Mouse (Mus musculus): Measurements from ENCODE around the gene Ddrgk1.

The Ddrgk1 gene

GRCm38 (mm10) chr2:130664102-130664701 is at the start of gene Ddrgk1:
Ddrgk1 (minus strand) TSS chr2:130664659.
- peak; percentile 93 for DNase-seq (ENCODE audit: low read depth, low spot score)

- DNase-seq (ENCODE audit: low read depth, low spot score) = no peak
These were observed 42.6 kb upstream of the Ddrgk1 start for GRCm38 (mm10) chr2:130707057-130707456.

- no peak for DNase-seq (ENCODE audit: low read depth, low spot score)
These were observed 42.1 kb upstream of the Ddrgk1 start for GRCm38 (mm10) chr2:130706602-130707001.

GRCm38 (mm10) chr2:130705178-130705577 is 40.7 kb upstream of the Ddrgk1 start:
- DNase-seq (ENCODE audit: low read depth, low spot score) = no peak

- no peak for DNase-seq (ENCODE audit: low read depth, low spot score)
These were observed 39.9 kb upstream of the Ddrgk1 start for GRCm38 (mm10) chr2:130704040-130705001.

- no peak for DNase-seq (ENCODE audit: low read depth, low spot score)
These were observed 33.4 kb upstream of the Ddrgk1 start for GRCm38 (mm10) chr2:130697821-130698266.

- peak; percentile 4 for DNase-seq (ENCODE audit: low read depth, low spot score)
These were observed 32.8 kb upstream of the Ddrgk1 start, which contains the start of gene Slc4a11 for GRCm38 (mm10) chr2:130697153-130697810. Slc4a11 (minus strand) TSS chr2:130697519.

- no peak for DNase-seq (ENCODE audit: low read depth, low spot score)
These were observed 32.3 kb upstream of the Ddrgk1 start for GRCm38 (mm10) chr2:130696700-130697152.

- DNase-seq (ENCODE audit: low read depth, low spot score) = no peak
These were observed 29.1 kb upstream of the Ddrgk1 start for GRCm38 (mm10) chr2:130693563-130693962.

GRCm38 (mm10) chr2:130689011-130689410 is 24.6 kb upstream of the Ddrgk1 start:
- DNase-seq (ENCODE audit: low read depth, low spot score) = no peak

- DNase-seq (ENCODE audit: low read depth, low spot score) = no peak
These were observed 21.0 kb upstream of the Ddrgk1 start for GRCm38 (mm10) chr2:130685426-130685825.

GRCm38 (mm10) chr2:130681531-130681930 is 17.1 kb upstream of the Ddrgk1 start:
- DNase-seq (ENCODE audit: low read depth, low spot score) = no peak

GRCm38 (mm10) chr2:130679899-130680298 is 15.4 kb upstream of the Ddrgk1 start:
- DNase-seq (ENCODE audit: low read depth, low spot score) = no peak

- no peak for DNase-seq (ENCODE audit: low read depth, low spot score)
These were observed 14.7 kb upstream of the Ddrgk1 start for GRCm38 (mm10) chr2:130679154-130679553.

GRCm38 (mm10) chr2:130677211-130677610 is 12.8 kb upstream of the Ddrgk1 start:
- no peak for DNase-seq (ENCODE audit: low read depth, low spot score)

GRCm38 (mm10) chr2:130667559-130667958 is 3.1 kb upstream of the Ddrgk1 start, which contains the start of gene Itpa:
Itpa (plus strand) TSS chr2:130667610.
- peak; percentile 86 for DNase-seq (ENCODE audit: low read depth, low spot score)

- no peak for DNase-seq (ENCODE audit: low read depth, low spot score)
These were observed 1.1 kb downstream of the Ddrgk1 start for GRCm38 (mm10) chr2:130663342-130663741.

- no peak for DNase-seq (ENCODE audit: low read depth, low spot score)
These were observed 5.9 kb downstream of the Ddrgk1 start for GRCm38 (mm10) chr2:130658530-130658929.

- DNase-seq (ENCODE audit: low read depth, low spot score) = no peak
These were observed 6.9 kb downstream of the Ddrgk1 start for GRCm38 (mm10) chr2:130657541-130657940.

- no peak for DNase-seq (ENCODE audit: low read depth, low spot score)
These were observed 7.9 kb downstream of the Ddrgk1 start for GRCm38 (mm10) chr2:130656536-130656935.

- no peak for DNase-seq (ENCODE audit: low read depth, low spot score)
These were observed 8.7 kb downstream of the Ddrgk1 start for GRCm38 (mm10) chr2:130655660-130656339.
